Comparison of ENCODE assay signal across 8 mouse cellular contexts in the genomic region with DNA sequence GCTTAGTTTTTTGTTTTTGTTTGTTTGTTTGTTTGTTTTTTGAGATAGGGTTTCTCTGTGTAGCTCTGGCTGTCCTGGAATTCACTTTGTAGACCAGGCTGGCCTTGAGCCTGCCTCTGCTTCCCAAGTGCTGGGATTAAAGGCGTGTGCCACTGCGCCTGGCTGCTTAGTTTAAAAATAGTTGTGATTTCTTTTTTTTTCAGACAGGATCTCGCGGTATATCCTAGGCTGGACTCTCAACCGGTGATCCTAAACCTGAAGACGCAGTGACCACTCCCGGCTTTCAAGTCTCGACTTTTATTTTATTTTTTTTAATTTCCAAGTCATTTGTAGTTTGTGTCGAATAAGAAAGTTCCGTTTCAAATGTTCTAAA. TPM values are rescaled to one million over a fixed set of nuclear protein-coding genes. Genes with fewer than 3 reads are reported as not detected.
DNase-seq lines count a peak whose midpoint lies in the region; ATAC-seq and TF ChIP-seq lines count a peak whose summit lies in the region.

No protein-coding gene starts in this region.

- 13% methylated on average over 10 of the region's 10 CpGs for WGBS in heart, postnatal 0 days
- WGBS in liver, embryonic 16.5 days (ENCODE audit: insufficient replicate concordance), result 13% methylated on average over 10 of the region's 10 CpGs

- no peaks in the 10 kb centered on the region for H3K27me3 ChIP-seq in heart, postnatal 0 days (ENCODE audit: control insufficient read depth, insufficient read depth, low read length)
- H3K27me3 ChIP-seq in liver, embryonic 16.5 days (ENCODE audit: control insufficient read depth, insufficient read depth, low read depth, low read length), result no peaks in the 10 kb centered on the region

- no peak; the same call in 1 of the 2 replicates for TF ChIP-seq EP300 in heart, postnatal 0 days (IDR thresholded peaks at IDR 0.05; ENCODE audit: low read depth)

- no peak for DNase-seq in layer of hippocampus, adult 2 months (ENCODE audit: low spot score in 2 of 2)
- DNase-seq in layer of hippocampus, postnatal 25 days (ENCODE audit: extremely low spot score in 1 of 2, low spot score in 1 of 2), result no peak
- DNase-seq in heart, postnatal 0 days (ENCODE audit: low spot score), result peak; percentile 64
- DNase-seq in testis, postnatal 14 days (ENCODE audit: low spot score), result peak; percentile 9
- DNase-seq in layer of hippocampus, adult 11-12 months (ENCODE audit: low spot score), result no peak
- DNase-seq in urinary bladder, postnatal 10 days (ENCODE audit: low spot score), result no peak

- H3K9me3 ChIP-seq in heart, postnatal 0 days (replicated peaks; ENCODE audit: control insufficient read depth, low read length), result no peaks in the 10 kb centered on the region
- H3K9me3 ChIP-seq in liver, embryonic 16.5 days (replicated peaks; ENCODE audit: control insufficient read depth, low read length), result no peaks in the 10 kb centered on the region

- no peak for TF ChIP-seq CTCF in layer of hippocampus, adult 2 months (conservative IDR thresholded peaks at IDR 0.05)
- no peak for TF ChIP-seq CTCF in heart, postnatal 0 days (IDR thresholded peaks at IDR 0.05; ENCODE audit: low read depth)

- H3K4me3 ChIP-seq in layer of hippocampus, adult 2 months, result peak overlapping the region; percentile 68
- peak overlapping the region; percentile 53 for H3K4me3 ChIP-seq in heart, postnatal 0 days (ENCODE audit: low read depth, low read length)
- H3K4me3 ChIP-seq in liver, embryonic 16.5 days (ENCODE audit: low read depth, low read length), result peak overlapping the region; percentile 69

- H3K9ac ChIP-seq in heart, postnatal 0 days (replicated peaks; ENCODE audit: low read depth, low read length), result no peak overlapping the region
- peak overlapping the region; percentile 39; the same call in 1 of the 2 replicates for H3K9ac ChIP-seq in liver, embryonic 16.5 days (ENCODE audit: low read depth, low read length)

- peak overlapping the region; percentile 89; the same call in 1 of the 2 replicates for H3K27ac ChIP-seq in layer of hippocampus, adult 2 months
- peak overlapping the region; percentile 95 for H3K27ac ChIP-seq in heart, postnatal 0 days (ENCODE audit: low read depth)
- H3K27ac ChIP-seq in liver, embryonic 16.5 days (ENCODE audit: low read length), result no peak overlapping the region

- H3K4me1 ChIP-seq in heart, postnatal 0 days (ENCODE audit: control insufficient read depth, insufficient read depth), result no peaks in the 10 kb centered on the region
- H3K4me1 ChIP-seq in liver, embryonic 16.5 days (ENCODE audit: control insufficient read depth, low read depth, low read length), result no peaks in the 10 kb centered on the region

- peak; percentile 40; the same call in 1 of the 2 replicates for ATAC-seq in common myeloid progenitor, adult 5-6 weeks (replicated peaks; ENCODE audit: low read depth, poor library complexity, severe bottlenecking)
- ATAC-seq in heart, postnatal 0 days (ENCODE audit: insufficient read depth, low read depth), result peak; percentile 84
- no peak; the same call in 1 of the 2 replicates for ATAC-seq in liver, embryonic 16.5 days (ENCODE audit: low read depth)

- H3K36me3 ChIP-seq in heart, postnatal 0 days (replicated peaks; ENCODE audit: control insufficient read depth, insufficient read depth, low read length), result no peaks in the 10 kb centered on the region
- H3K36me3 ChIP-seq in liver, embryonic 16.5 days (ENCODE audit: control insufficient read depth, insufficient read depth), result no peaks in the 10 kb centered on the region

- H3K4me2 ChIP-seq in heart, postnatal 0 days (ENCODE audit: low read depth, low read length), result no peak overlapping the region
- peak overlapping the region; percentile 68 for H3K4me2 ChIP-seq in liver, embryonic 16.5 days (ENCODE audit: low read depth, low read length)

RNA-seq across cellular contexts. Expression of a gene that starts 16.9 kb away (rescaled TPM):
- total RNA-seq in layer of hippocampus, adult 2 months (2021), result 10 to 100 TPM; 67.0 to 69.1 TPM
- total RNA-seq in layer of hippocampus, postnatal 25 days (2021), result 10 to 100 TPM; 69.8 to 70.9 TPM
- total RNA-seq in common myeloid progenitor, adult 5-6 weeks (2017), result 102 and 106 TPM in 2 replicates
- total RNA-seq in heart, postnatal 0 days (2014; rRNA removed; ENCODE audit: low replicate concordance), result 135 and 142 TPM in 2 replicates
- 111 and 113 TPM in 2 replicates for polyA plus RNA-seq in heart, postnatal 0 days (2015; fragmentation: Nextera tagmentation; extraction: Ambion mirVana)
- 87.1 and 95.1 TPM in 2 replicates for polyA plus RNA-seq in liver, embryonic 16.5 days (2015; fragmentation: Nextera tagmentation; extraction: Ambion mirVana)

Comparison
In these comparisons a context has a peak if more than half of its experiments do, and no peak if none do; other contexts are left out.
1. DNase-seq: peak in heart, postnatal 0 days (single experiment) and testis, postnatal 14 days (single experiment); none in layer of hippocampus, adult 2 months (0 of 2), layer of hippocampus, postnatal 25 days (0 of 2), layer of hippocampus, adult 11-12 months (single experiment) and urinary bladder, postnatal 10 days (single experiment).
2. Peak in every context shown above with its lines, with median percentiles within 50 percentile points of each other: H3K4me3 ChIP-seq.